Mouse (Mus musculus) left cerebral cortex, adult 18-20 months (tissue): ENCODE measurements at regions not wholly inside any gene's neighbourhood (a gene's known extent, or its start where the extent isn't known, plus 50 kb on each side); places are given as distances from the start of the nearest gene placed in this dataset.

Source experiments
- DNase-seq, 2 experiments: peaks; one replicate each; pipeline ENCODE4 v3.0.0; 2021 to 2022; ENCODE audit warnings: low spot score in 2 of 2, mixed read lengths in 1 of 2

DNA sequence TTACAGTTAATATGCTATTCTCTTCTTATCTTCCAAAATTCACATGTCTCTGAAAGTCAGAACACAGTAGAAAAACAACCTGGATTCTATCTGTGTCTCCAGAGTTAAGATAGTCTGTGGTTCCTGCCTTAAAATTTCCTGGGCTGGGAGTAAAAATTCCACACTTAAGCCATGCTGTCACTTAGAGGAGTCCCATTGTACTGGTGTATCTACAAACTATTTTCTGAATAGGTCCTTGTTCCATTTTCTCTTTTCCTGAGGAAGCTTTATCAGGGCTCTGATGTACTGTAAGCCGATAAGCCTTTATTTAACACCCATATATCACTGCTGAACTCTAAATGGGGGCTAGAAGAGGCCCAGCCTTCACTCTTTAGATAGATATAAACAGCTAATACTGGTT lies 1171.1 kb downstream of the Efnb2 start:
- DNase-seq: no peak

DNA sequence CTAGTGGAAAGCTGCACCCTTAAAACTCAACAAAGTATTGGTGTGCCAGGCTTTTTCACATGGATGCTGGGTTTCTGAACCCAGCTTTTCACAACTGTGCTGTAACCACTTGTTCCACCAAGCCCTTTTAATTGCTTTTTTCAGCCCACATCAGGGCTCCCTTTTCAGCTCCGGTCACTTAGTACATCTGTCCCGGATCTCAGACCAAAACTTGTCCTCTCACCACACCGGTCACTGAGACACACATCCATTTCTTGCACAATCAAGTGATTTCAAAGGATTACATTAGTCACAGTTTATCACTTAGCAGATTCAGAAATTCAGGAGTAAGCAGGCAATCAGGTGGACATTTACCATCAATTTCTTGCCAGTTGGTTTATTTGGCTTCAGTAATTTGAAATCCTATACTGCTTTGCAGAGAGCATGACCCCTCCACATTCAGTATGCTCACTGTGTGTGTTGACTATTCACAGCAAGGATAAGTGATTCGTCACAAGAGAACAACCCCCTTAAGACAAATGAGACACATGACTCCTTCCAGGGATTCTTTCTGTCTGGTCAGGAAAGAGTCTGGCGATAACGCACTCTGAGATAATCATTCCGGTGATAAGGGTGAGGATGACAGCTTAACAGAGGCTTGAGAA lies 1188.8 kb downstream of the Efnb2 start:
- DNase-seq: no peak

DNA sequence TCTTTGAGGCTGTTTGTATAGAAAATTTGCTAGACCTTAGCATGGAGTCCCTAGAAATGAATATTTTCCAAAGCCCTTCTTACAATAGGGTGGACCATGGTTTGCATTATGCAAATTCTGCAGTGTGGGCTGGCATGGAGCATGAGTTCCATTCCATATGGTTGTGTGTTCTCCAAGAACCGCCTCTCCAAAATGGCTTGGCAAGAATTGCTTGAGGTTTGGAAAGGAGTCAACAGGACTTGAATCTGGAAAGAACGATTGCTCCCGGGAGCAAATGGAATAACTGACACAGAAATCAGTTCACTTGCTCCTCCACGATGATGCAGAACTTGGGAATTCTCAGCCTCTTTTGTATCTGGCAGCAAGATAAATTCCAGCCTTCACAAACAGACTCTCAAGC lies 1191.8 kb downstream of the Efnb2 start:
- DNase-seq: peak; percentile 39 to 59

DNA sequence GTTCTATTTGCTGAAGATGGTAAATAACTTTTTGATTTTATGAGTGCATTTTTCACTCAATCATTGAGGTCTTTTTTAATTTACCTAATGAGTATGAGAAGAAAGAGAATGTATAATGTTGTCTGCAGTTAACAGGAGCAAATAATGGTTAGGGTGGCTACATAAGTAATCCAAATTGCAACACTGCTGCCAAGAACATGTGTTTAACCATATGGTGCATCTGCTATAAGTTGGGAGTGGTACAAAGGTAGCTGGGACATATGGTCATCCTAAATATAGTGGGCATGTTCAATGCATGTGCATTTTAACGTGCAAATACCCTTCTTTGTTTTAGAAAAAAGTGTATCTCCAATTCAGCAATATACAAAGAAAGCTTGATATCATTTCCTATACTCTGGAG lies 1198.2 kb downstream of the Efnb2 start:
- DNase-seq: peak; percentile 12 to 22

DNA sequence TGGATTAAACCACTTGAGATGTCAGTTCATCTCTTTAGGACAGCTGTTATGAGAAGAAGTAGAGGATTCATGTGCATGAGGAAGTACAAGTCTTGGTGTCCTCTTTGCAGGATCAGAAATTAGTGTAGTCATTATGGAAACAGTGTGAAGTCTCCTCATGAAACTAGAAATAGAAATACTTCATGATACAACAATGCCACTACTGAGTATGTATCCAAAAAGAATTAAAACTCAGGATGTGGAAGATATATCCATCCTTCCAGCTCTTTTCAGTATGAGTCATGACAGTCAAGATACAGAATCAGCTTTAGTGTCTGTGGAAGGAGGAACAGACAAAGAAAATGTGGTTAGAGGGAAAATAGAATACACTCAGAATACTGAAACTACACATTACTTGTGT lies 1211.7 kb downstream of the Efnb2 start:
- no peak for DNase-seq

DNA sequence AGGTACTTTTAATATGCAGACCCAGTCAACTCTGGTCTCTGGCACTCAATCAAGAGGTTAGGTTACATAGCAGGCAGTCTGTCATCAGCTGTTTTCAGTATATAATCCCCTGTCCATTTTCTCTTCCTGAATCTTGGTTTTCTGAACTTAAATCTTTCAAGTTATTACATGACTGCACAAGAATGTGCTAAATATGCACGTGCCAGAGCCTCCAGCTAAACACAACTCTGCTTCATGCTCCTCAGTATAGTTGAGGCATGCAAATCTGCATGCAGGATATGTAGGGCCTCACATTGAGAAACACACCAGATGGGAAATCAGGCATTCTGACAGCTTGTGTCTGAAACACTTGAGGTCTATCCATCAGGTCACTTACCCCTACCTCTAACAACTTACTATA lies 1214.0 kb downstream of the Efnb2 start:
- no peak for DNase-seq

DNA sequence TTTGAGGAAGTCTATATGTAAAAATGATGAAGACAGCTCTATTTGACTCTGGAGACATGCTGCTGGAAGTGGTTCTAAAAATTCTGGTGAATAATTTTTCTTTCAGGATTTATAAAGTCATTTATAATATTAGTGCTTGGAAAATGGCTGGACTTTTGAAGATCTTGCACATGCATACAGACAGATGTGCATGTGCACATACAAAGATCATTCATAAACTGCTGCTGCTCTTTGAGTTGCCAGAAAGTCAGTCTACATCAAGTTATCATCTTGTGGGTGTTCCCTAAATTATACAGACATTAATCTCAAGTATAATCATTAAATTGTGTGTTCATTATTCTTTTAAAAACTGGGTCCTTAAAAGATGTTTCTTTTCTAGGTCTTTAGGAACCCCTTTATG lies 1220.2 kb downstream of the Efnb2 start:
- no peak for DNase-seq

DNA sequence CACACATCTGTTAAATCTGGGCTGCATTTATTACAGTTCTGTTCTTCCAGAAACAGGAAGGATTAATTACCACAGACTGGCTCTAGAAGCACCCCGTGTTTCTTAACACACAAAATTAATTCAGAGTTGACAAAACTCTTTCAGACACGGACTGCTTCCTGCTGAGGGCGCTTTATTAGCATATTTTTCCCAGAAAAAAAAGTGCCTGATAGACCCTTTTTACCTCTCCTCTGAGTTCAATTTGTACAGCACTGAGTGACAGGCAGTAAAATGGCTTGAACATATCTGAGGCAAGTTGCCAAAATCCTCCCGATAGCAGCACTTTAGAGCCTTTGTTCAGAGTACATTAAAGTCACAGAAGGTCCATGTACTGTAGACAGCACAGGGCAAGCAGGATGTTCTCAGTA lies 1220.8 kb downstream of the Efnb2 start:
- no peak for DNase-seq

DNA sequence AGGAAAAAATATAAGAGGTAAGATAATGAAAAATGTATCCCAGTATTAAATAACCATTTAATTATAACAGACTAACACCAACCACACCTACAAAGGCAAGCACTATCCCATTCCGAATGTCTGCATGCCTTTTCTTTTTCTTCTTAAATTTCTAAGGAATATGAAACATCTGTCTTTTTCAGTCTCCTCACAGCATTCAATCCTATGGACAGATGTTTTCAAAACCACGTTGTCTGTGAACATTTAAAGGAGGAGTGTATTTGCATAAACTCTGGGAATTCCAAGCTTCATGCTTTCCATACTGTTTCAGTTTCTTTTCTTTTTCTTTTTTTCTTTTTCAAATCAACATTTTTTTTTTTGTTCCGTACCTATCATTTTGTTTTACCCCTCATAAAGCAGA lies 1221.2 kb downstream of the Efnb2 start:
- no peak for DNase-seq

DNA sequence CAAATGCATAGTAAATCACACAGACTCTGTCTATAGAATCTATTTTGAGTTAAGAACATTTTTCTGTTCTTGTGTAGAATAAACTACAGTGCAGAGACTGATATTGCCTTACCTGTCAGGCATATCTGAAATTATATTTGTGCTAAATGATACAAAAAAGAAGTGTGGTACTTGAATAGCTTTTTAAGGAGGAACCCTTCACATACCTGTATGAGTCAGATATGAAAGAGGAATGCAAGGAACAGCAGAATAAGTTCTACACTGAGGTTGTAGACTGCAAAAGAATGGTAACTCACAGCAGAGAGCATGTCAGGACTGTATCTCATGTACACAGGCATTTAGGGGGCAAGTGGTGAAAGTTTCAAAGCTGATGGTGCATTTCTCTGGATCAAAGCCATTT lies 1230.6 kb downstream of the Efnb2 start:
- DNase-seq: no peak

DNA sequence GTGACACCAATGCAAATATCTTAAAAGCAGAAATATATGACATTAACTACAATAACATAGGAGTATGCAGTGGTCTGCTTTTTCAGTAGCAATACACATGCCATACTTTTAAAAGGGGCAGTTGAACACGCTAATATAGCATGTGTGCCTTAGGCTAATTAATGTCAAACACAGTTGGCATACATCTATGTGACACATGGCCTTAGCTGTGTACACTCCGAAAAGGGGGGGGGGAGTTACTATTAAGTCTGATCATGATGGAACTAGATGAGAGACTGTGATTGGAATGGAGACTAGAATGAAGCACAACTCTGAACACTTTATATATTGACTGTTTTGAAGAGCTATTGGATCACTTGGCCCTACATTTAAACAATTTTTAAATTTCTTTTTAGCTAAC lies 1262.9 kb downstream of the Efnb2 start:
- no peak for DNase-seq

DNA sequence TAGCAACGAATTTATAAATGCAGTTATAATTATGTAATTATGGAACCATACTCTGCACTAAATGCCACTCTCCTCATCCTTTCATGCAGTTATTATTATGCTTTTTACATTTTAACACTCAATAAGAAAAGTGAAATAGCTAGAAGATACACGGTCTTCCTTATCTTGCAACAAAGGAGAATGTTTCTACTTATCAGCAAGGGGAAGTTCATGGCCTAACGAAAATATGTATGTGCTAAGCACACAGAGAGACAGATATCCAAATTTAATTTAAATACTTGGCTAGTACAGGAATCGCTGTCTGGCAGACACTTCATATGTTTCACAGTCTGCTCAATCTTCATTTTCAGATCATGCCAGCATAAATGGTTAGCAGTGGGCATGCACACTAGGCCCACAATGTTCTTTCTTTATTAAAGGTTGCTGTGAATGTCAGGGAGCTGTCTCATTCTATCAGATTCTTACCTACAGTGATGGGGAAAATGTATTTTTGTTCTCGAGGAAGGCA lies 1263.6 kb downstream of the Efnb2 start:
- no peak for DNase-seq
